26 mouse cellular contexts compared by ENCODE assay signal in genomic region chr9:115558131-115558530, GRCm38 (mm10).
DNase-seq lines count a peak whose midpoint lies in the region; TF ChIP-seq lines count a peak whose summit lies in the region.
"Had no signal": no experiment of that assay in that cellular context is flagged by ENCODE, and none has a peak within 500 bp of the region (broad histone marks: within the 10 kb centered on the region; RNA-seq: fewer than 3 reads in every experiment).

No protein-coding gene starts in this region.

- no peaks in the 10 kb centered on the region for H3K9me3 ChIP-seq in limb, embryonic 10.5 days (replicated peaks)
- H3K9me3 ChIP-seq: heart, embryonic 15.5 days; hindbrain, embryonic 15.5 days; intestine, embryonic 15.5 days; midbrain, embryonic 15.5 days had no signal

- H3K27me3 ChIP-seq in limb, embryonic 10.5 days (ENCODE audit: low read depth, poor library complexity, severe bottlenecking) = no peaks in the 10 kb centered on the region
- H3K27me3 ChIP-seq: CH12.LX; heart, embryonic 15.5 days; hindbrain, embryonic 15.5 days; intestine, embryonic 15.5 days; midbrain, embryonic 15.5 days; neural tube, embryonic 12.5 days; Patski had no signal

- H3K4me1 ChIP-seq in limb, embryonic 10.5 days = peaks cover 14% of the 10 kb centered on the region
- H3K4me1 ChIP-seq: neural tube, embryonic 12.5 days had no signal

- no peak overlapping the region for H3K4me3 ChIP-seq in layer of hippocampus, adult 2 months
- no peak overlapping the region for H3K4me3 ChIP-seq in limb, embryonic 10.5 days
- H3K4me3 ChIP-seq: forebrain, embryonic 10.5 days; heart, embryonic 15.5 days; hindbrain, embryonic 15.5 days; intestine, embryonic 15.5 days; midbrain, embryonic 15.5 days; neural tube, embryonic 12.5 days had no signal

- H3K27ac ChIP-seq in layer of hippocampus, adult 2 months = no peak overlapping the region
- H3K27ac ChIP-seq in limb, embryonic 10.5 days = no peak overlapping the region
- H3K27ac ChIP-seq: forebrain, embryonic 10.5 days; heart, embryonic 15.5 days; hindbrain, embryonic 15.5 days; intestine, embryonic 15.5 days; macrophage; midbrain, embryonic 15.5 days; neural tube, embryonic 12.5 days had no signal

- 85% methylated on average over 7 of the region's 7 CpGs for WGBS in limb, embryonic 10.5 days

- H3K36me3 ChIP-seq in limb, embryonic 10.5 days = no peaks in the 10 kb centered on the region
- H3K36me3 ChIP-seq: forebrain, embryonic 10.5 days; G1E; heart, embryonic 15.5 days; hindbrain, embryonic 15.5 days; intestine, embryonic 15.5 days; midbrain, embryonic 15.5 days; neural tube, embryonic 12.5 days had no signal

- intact Hi-C loops in left cerebral cortex, postnatal 4 days (cut with DNase I) = no loop called here
- intact Hi-C loops in left cerebral cortex, postnatal 36 days (cut with DNase I) = no loop called here

- TF ChIP-seq CTCF in layer of hippocampus, adult 2 months (conservative IDR thresholded peaks at IDR 0.05) = no peak

- peak; percentile 38 to 56 for DNase-seq in left cerebral cortex, adult 18-20 months (ENCODE audit: low spot score in 2 of 2)
- DNase-seq in left cerebral cortex, postnatal 4 days = no peak
- peak; percentile 79 for DNase-seq in brain, adult 2 months (ENCODE audit: low read depth, low spot score)
- peak; percentile 16 to 30 for DNase-seq in layer of hippocampus, adult 2 months (ENCODE audit: low spot score in 2 of 2)
- peak; percentile 31 to 71 for DNase-seq in left cerebral cortex, postnatal 36 days (ENCODE audit: low spot score in 2 of 2)
- no peak for DNase-seq in limb, embryonic 10.5 days (ENCODE audit: low spot score)
- no peak for DNase-seq in spleen, postnatal 36 days (ENCODE audit: low spot score in 2 of 2)
- DNase-seq: B cell, adult 2 months; cerebellum, adult 11-12 months; cerebellum, postnatal 10 days; heart, postnatal 4 days; kidney, adult 8-10 months; kidney, postnatal 25 days; liver; retina, postnatal 1 day; thymus, postnatal 36 days had no signal

Comparison
In these comparisons a context has a peak if more than half of its experiments do, and no peak if none do; other contexts are left out.
1. DNase-seq: peak in left cerebral cortex, adult 18-20 months (2 of 2), brain, adult 2 months (single experiment), layer of hippocampus, adult 2 months (2 of 2) and left cerebral cortex, postnatal 36 days (2 of 2); none in left cerebral cortex, postnatal 4 days (single experiment), limb, embryonic 10.5 days (single experiment) and spleen, postnatal 36 days (0 of 2).